Mouse (Mus musculus) right cerebral cortex, postnatal 4 days (tissue): Measurements from ENCODE around the gene Tgfb3.

Experiments
- DNase-seq: peaks from one replicate; pipeline ENCODE4 v3.0.0-alpha.2; 2022

The Tgfb3 gene

GRCm38 (mm10) chr12:86024426-86024825 lies 54.4 kb downstream of the Tgfb3 start:
- DNase-seq: peak; percentile 44

- peak; percentile 18 for DNase-seq
These were observed 55.6 kb downstream of the Tgfb3 start for GRCm38 (mm10) chr12:86023081-86023871.

GRCm38 (mm10) chr12:86022282-86022984 lies 56.4 kb downstream of the Tgfb3 start:
- DNase-seq: no peak

- no peak for DNase-seq
These were observed 57.3 kb downstream of the Tgfb3 start for GRCm38 (mm10) chr12:86021583-86021982.

- no peak for DNase-seq
These were observed 61.5 kb downstream of the Tgfb3 start for GRCm38 (mm10) chr12:86017360-86017759.

- no peak for DNase-seq
These were observed 63.7 kb downstream of the Tgfb3 start for GRCm38 (mm10) chr12:86015114-86015513.

GRCm38 (mm10) chr12:86014621-86015020 lies 64.2 kb downstream of the Tgfb3 start:
- no peak for DNase-seq

- no peak for DNase-seq
These were observed 64.7 kb downstream of the Tgfb3 start for GRCm38 (mm10) chr12:86014174-86014573.

GRCm38 (mm10) chr12:86012195-86012594 lies 66.6 kb downstream of the Tgfb3 start:
- no peak for DNase-seq

GRCm38 (mm10) chr12:86010656-86011055 lies 68.2 kb downstream of the Tgfb3 start:
- no peak for DNase-seq

- DNase-seq: no peak
These were observed 71.5 kb downstream of the Tgfb3 start for GRCm38 (mm10) chr12:86007377-86007776.
